Mouse (Mus musculus) cerebellum, adult 11 months (tissue): ENCODE measurements around the gene Zfp746.
"Not testable (repeated sequence)": the region's sequence is repeated elsewhere in the genome, so short reads cannot be mapped to it uniquely, and the experiment has no call there.

Experiments used
- DNase-seq: peaks from one replicate; pipeline ENCODE4 v3.0.0; 2022

The Zfp746 gene

DNA sequence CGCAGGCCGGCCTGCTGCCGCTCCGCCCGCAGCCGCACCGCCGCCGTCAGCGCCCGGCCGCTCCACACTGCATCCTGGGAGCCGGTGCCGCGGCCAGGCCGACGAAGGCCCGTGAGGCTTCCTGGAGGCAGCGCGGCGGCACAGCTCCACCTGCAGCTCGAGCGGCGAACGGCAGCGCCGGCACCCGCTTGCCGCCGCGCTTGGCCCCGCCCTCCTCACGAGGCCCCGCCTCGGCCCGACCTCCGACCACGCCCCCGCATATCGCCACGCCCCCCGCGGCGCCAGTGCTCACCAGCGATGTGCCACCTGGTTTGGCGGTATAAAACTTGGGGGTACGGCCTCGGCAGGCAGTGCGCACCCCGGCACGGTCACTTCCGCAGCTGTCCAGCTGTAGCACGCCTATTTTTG, at the start of gene Zfp746:
Zfp746 (minus strand) TSS at position 123 of the 408 bp plus-strand sequence.
- DNase-seq = peak; percentile 94

DNA sequence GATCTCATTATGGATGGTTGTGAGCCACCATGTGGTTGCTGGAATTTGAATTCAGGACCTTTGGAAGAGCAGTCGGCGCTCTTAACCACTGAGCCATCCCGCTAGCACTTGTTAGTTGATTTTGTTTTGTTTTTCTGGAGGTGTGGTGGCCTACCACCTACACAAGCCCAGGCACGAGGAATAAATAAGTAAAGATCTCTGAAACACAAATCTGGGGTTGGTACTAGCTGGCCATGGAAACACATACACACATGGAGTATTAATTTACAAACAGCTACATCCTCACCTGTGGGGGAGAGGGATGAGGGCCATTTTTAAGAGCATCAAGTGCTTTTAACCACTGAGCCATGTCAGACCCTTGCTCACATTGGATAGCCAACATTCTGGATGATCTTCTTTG, 34.7 kb upstream of the Zfp746 start:
- DNase-seq = not testable (repeated sequence)

DNA sequence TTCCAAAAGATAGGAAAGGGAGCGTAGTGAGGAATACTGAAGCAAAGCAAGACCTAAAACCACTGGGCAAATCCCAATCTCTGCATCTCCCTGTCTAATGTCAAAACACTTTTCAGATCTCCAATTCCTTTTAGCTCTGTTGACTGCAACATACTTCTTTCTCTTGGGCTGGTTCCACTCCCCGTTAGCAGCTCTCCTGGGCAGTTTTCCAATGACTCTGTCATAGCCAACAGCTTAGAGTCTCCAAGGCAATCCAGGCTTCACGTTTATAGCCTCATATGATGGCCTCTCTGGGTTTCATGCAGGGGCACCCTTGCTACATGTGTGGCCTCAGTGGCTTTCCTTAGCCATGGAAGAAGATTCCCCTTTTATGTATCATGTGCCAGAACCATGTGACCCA, 29.6 kb upstream of the Zfp746 start:
- DNase-seq = no peak

DNA sequence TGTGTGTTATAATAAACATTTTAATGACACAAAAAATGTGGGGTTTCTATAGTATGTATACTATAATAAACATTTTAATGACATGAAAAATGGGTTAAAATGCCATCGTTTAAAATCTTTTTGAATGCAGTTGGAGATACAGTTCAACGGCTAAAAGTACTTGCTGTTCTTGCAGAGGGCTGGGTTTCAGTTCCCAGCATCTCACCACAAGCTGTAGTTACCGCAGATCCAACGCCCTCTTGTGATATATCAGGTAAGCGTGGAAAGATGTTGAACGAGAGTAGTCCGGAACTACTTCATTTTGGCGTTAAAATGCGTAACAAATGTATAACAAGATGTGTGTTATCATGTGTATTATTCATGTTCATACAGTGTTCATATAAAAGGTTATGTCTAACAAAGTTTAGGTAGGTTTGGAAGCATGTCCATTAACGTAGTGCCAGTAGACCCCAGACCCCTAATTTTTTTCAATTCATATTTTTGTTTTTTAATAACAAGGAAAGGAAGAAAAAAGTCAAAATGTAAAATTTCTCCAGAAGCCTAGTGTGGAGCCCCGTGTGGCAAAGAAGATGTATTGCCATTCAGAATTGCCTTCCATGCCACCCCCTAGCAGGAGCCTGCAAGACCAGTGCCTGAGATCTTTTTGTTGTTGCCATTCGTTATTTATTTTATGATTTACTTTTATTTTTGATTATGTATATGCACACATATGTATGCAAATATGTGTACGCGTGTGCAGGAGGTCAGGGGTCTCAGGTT, 743 bp upstream of the Zfp746 start:
- no peak for DNase-seq

DNA sequence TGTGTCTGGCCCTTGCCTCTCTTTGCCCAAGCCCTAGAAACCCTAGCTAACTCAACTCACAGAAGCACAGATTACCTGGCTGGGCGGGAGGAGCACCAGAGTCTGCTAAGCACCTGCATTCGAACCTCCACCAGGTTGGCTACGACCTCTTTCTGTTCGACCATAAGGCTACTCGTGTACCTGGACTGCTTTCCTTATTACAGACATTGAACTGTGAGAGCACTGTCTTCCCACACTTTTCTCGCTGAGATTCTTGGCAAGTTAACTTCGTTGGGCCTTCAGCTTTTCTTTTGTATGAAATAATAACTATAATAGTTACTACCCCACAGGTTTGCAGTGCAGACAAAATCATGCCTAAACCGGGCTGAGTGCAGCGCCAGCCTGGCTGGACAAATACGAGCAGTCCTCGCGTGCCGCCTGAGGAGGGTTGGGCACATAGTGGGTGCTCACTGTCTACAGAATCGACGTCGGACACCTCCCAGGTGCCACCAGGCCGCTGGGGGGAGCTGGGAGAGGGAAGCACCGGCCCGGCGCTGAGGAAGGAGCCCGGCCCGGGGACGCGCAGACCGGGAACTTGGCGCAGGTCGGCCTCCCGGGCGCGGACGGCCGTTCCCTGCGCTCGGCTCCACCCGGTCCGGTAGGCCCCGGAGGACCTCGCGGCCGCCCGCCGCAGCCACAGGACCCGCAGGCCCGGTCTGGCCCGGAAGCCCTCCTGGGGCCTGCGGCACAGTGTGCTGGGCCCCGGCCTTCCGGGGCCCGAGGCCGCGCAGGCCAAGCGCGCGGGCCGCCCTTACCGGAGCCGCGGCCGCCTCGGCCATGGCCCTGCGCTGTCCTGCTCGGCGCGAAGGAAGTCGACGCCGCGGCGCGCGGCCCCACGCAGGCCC, 630 bp downstream of the Zfp746 start:
- DNase-seq = peak; percentile 67

DNA sequence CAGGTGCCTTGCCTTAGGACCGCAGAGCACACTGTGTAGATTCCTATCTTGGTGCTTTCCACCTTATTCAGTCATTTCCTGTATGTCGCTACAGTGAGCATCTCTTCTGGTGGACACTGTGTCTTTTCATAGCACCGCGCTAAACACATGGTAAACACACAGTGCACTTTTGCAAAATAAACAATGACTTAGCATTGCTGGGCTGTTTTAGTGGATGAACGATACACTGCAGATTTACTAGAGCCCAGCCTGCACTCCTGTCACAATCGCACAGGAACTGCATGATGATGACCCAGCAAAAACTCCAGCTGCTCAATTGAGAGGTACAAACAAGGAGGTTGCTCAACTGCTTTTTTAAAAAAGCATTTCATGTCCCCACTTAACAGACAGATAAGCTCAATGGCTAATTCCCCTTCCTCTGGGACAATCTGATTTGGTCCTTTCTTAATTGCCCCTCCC, 2.6 kb downstream of the Zfp746 start:
- no peak for DNase-seq

DNA sequence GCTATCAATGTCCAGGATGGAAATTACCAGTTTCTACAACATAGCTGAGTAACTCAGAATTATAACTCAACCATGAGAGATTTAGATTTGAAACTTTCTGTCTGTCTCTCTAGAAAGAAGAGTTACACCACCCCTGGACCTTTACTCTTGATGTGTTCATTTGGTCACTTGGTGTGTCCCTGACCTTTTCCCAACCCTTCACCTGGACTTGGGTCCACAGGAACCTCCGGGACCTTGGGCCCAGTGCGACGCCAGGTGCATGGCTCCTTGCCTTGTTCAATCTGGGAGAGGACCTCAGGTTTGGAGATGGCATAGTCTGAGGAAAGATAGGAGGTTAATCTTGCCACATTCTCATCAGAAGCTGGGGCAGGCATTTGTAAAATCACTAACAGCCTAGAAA, 4.4 kb downstream of the Zfp746 start:
- DNase-seq = no peak

DNA sequence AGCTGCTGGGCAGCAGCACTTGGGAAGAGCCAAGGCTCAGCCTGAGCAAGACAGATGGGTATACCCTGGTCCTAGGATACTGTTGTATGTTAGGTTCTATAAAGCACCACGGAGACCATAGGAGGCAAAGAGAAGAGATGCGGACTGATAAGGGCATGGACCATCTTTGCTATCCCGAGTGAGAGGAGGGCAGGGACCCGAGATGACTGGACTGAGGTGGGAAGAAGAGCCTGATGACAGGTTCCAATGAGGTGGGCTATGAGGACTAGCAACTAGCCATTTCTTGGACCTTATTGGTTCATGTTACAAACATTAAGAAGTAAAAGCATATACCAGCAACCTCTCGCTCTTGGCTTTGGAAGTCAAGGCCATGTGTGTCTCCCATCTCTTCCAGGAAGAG, 5.4 kb downstream of the Zfp746 start:
- no peak for DNase-seq

DNA sequence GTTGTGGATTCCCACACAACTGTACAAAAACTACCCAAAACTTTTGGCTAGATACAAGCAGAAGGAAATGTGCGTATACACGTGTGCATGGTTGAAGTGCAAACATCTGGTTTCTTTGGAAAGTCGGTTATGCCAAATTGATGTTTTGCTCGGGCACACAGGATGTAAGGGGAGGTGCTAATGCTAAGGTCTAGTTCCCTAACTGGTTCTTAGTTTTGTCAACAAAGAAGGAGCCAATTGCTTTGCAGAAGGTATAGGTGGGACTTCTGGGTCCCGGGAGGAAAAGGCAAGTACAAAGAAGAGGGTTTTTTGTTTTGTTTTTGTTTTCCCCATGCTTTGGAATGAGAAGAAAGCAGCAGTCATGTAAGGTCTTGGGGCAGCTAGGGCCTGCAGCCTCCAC, 13.1 kb downstream of the Zfp746 start:
- DNase-seq = no peak

DNA sequence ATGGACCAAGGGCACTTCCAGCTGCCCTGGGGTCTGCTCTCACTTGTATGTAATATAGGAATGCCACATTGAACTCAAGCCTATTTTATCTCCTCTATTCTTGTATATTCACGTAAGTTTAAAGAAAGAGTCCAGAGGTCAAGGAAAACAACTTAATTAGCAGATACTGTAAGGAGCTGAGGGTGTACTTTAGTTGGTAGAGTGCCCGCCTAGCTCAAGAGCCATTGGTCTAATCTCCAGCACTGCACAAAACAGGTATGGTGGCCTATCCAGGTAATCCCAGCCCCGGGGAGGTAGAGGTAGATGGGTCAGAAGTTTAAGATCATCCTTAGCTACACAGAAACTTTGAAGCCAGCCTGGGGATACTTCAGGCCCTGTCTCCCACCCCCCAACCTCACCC, 18.9 kb downstream of the Zfp746 start:
- no peak for DNase-seq

DNA sequence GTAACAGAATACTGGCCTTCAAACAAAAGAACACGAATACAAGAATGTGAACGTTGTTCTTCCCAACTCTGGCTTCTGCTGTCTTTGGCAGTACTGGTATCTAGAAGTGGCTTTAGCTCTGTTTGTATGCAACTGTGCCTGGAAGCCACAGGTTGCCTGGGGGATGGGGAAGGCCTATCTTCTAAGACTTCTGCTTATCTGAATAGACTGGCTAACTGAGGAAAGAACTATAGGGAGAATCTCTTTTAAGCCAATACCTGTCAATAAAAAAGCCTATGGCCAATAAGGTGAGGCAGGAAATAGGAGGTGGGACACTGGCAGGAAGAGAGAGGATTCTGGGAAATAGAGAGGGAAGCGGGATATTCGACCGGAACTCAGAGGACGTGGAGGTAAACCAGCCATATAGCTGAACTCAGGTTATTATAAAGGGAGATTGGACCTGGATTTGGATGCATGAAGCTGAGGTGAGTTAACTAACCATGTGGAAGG, 20.8 kb downstream of the Zfp746 start:
- no peak for DNase-seq

DNA sequence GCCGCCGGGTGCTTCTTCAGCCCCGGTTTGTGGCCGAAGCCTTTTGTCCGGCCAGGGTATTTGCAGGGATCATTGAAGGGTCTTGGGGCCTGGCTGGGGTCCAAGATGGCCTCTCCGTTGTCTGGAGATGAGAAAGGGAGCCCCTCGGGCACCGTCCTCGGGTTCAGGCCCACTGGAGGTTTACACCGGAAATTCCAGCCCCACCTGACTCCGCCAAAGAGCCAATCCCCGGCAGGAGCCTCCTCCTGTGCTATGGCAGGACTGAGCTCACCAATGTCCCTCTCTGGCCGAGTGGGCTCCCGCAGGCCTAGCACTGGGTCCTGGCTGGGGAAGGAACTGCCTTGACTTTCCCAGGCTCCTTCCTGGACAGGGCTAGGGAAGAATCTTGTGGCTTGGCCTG, 21.9 kb downstream of the Zfp746 start:
- no peak for DNase-seq

DNA sequence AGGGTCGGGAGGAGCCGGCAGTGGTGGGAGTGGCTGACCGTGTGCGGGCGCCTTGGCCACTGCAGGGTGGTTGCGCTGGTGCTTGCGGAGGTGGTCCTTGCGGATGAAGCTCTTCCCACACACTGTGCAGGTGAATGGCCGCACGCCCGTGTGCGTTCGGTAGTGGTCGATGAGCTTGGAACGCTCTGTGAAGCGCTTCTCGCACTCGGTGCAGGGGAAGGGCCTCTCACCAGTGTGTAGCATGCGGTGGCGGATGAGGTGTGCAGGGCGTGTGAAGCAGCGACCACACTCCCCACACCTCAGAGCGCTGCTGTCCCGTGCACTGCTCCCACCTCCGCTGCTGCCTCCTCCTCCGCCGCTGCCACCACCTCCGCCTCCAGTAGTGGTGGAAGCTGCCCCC, 22.5 kb downstream of the Zfp746 start:
- DNase-seq = no peak

DNA sequence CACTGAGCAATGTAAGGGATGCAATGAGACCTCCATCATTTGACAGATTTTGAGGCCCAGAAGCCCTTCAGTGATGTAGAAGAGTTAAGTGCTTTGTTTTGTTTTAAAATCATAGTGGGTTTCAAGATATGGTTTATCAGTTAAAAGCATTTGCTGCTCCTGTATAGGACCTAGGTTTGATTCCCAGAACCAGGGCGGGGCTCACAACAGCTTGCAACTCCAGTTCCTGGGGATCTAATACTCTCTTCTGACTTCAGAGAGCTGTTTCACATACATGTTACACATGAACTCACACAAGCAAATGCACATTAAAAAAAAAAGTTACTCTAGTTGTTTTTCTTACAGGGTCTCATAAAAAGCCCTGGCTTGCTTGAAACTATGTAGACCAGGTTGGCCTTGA, 25.5 kb downstream of the Zfp746 start:
- DNase-seq = no peak

DNA sequence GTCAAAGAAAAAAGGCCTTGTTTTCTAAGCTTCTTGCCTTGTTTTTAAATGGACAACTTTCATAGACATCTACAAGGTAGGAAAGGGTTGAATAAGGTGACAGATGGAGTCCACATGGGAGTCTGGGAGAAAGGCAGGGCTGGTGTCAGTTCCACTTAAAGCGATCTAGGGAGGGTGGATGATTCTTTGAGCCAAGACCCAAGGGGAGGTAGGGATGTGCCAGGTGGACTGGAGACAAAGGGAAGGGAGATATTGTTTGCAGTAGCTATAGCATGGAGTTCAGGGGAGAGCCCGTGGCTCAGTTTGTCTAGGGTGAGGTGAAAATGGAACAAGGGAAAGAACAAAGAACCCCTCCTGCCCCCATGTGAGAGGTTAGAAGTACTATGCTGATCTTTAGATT, 26.0 kb downstream of the Zfp746 start:
- peak; percentile 76 for DNase-seq

DNA sequence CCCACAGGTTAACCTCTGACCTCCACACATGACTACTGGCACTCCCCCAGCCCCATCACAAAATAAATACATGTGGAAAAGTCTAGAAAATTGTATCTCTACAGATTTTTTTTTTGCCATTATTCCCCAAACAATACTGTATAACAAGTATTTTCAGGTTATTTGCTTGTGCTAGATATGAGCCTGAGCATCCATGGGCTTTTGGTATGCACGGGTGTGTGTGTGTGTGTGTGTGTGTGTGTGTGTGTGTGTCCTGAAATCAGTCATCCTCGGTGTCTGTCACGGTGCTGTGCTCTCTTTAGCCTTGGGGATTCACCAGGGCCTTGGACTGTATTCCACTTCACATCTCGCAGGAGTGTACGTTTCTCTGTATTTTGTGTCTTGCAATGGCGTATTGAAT, 34.3 kb downstream of the Zfp746 start:
- DNase-seq = no peak

DNA sequence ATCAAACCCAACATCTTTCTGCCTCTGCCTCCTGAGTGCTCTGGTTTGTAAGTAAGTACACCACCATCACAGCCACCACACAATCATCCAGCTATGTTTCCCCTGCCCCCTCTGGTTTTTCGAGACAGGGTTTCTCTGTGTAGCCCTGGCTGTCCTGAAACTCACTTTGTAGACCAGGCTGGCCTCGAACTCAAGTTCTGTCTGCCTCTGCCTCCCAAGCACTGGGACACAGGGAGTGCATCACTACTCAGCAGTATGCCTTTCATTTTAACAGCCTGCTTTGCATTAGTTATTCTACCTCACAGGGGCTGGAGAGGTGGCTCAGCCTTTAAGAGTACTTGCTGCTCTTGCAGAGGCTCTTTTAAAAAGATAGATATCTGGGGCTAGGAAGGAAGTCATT, 34.7 kb downstream of the Zfp746 start:
- no peak for DNase-seq

DNA sequence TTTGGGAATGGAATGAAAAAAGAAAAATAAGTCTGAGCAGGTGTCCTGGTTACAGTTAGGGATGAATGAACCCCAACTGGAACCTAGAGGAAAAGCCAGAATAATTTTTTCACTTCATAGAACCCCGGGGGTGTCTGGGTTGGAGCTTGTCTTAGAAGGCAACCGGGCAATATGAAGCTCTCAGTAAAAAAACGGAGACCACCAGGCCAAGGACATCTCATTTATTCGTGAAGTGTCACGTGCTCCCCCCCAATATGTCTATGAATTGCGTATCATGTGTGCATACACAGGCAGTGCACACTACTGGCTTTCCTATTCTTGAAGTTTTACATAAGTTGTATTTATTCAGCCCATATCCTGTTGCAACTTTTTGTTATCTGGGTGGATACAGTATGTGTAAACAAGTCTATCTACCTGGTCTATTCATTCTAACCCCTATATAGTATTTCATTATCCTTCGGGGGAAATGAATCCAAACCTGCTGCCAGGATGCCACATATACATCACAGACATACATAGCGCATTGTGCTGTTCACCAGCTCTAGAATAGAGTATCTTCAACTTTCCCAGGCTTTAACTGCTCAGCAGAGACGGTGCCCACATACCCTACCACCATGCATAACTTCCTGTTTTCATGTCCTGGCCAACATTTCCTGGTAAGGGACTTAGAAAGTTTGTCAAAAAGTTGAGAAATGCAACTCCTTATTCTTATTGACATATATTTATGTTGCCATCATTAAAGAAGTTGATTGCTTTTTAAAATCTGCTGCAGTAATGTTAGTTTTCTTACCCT, 36.9 kb downstream of the Zfp746 start:
- DNase-seq = no peak

DNA sequence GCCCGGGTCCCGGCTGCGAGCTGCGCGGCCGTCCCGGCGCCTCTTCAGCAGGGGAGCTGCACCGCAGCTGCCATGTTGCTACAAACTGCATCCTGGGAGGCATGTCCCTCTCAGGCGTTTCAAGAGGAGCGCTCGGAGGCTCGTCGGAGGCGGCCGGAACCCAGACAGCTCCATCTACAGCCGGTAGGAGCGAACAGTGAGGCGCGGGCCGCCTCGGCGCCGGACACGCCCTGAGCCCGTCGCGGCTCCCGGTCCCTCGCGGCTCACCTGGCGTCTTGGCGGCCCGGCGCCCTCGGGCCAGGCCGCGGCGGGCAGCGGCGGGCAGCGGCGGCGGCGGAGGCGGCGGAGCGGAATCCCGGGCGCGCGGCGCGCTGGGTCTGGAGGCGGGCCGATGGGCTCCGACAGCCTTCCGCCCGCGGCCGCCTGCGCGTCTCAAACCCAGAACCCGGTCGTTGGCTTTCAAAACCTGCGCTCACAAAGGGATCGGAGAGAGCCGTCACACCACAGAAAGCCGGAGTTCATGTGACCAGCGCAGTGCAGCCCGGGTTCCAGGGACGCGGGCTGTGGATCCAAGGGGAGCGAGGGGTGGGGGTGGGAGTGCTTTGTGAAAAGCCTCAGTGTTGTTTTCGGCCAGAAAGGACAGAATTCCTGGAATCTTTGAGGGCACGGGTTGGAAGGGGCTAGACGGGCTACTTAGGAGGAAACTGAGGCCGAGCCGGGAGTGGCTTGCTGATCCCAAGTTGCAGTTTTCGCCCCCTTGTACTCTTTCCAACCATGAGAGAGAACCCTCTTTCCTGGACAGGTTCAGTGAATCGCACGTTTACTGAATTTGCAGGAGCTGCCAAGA, 37.7 kb downstream of the Zfp746 start, which contains the start of gene Zfp777:
Zfp777 (minus strand) TSS at position 486 of the 847 bp plus-strand sequence.
- DNase-seq = peak; percentile 79

DNA sequence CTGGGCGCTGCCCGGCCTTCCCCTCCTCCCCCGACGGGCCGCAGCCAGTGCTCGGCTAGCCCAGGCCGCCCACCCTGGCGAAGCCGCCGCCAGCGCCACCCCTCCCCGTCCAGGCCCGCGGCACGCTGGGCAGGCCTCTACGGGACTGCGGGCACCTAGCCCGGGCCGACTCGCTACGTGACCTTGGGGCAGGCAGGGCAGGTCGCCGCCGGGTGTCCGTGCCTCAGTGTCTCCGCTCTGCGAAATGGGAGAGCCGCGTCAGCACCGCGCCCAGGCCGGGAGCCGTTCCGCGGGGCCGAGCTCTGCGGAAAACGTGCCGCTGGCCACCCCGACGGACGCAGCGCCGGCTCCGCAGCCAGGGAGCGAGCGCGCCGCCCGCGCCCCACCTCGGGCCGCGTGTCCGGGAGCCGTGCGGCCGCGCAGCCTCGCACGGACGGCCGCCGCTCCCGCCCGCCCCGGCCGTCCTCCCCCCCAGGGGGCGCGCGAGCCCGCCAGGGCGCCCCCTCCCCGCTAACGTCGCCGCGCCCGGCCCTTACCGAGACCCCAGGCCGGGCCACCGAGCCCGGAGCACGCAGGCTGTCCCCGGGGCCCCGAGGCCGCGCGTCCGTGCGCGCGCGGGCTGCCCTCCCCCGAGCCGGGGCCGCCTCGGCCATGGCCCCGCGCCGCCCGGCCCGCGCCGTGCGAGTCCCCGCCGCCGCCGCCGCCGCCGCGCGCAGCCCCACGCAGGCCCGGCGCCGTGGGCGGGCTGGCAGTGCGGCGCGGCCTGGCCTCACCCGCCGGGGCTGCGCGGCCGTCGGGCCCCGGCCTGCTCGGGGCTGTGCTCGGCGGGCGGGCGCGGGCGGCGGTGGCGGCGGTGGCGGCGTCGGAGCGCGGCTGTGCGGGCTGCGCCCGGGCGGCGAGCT, 38.7 kb downstream of the Zfp746 start:
- DNase-seq = peak; percentile 55

DNA sequence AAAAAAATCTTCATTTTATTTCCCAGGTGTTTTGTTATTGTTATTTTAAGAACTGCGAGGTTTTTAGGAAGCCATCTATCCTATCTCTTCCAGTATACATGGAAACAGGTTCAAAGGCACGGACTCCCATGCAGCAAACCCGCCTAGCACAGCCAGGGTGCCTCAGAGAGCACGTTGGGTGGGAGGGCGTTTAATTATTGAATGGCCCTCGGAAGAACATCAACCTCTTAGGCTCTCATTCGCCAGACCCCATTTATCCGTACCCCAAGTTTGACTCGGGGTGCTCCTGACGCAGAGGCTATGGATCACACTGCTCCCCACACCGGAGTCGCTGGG, 39.3 kb downstream of the Zfp746 start:
- no peak for DNase-seq
